Mouse (Mus musculus): ENCODE measurements at regions not wholly inside any gene's neighbourhood (a gene's known extent, or its start where the extent isn't known, plus 50 kb on each side); places are given as distances from the start of the nearest gene placed in this dataset.
"Not testable (repeated sequence)": the region's sequence is repeated elsewhere in the genome, so short reads cannot be mapped to it uniquely, and the experiment has no call there.

- no peak for DNase-seq (ENCODE audit: low spot score)
These were observed 631.6 kb downstream of the Rpia start for GRCm38 (mm10) chr6:70160442-70160841.

- DNase-seq (ENCODE audit: low spot score): not testable (repeated sequence)
These were observed 636.3 kb downstream of the Rpia start for GRCm38 (mm10) chr6:70155771-70156170.

- DNase-seq (ENCODE audit: low spot score): not testable (repeated sequence)
These were observed 640.8 kb downstream of the Rpia start for GRCm38 (mm10) chr6:70151098-70151838.

- no peak for DNase-seq (ENCODE audit: low spot score)
These were observed 645.0 kb downstream of the Rpia start for GRCm38 (mm10) chr6:70146986-70147385.

GRCm38 (mm10) chr6:70143341-70143740, 648.7 kb downstream of the Rpia start:
- not testable (repeated sequence) for DNase-seq (ENCODE audit: low spot score)

GRCm38 (mm10) chr6:70116811-70117210, 675.2 kb downstream of the Rpia start:
- no peak for DNase-seq (ENCODE audit: low spot score)

- no peak for DNase-seq (ENCODE audit: low spot score)
These were observed 680.1 kb downstream of the Rpia start for GRCm38 (mm10) chr6:70111892-70112291.

- DNase-seq (ENCODE audit: low spot score): not testable (repeated sequence)
These were observed 682.6 kb downstream of the Rpia start for GRCm38 (mm10) chr6:70109412-70109811.

GRCm38 (mm10) chr6:70103781-70104180, 688.3 kb downstream of the Rpia start:
- no peak for DNase-seq (ENCODE audit: low spot score)

- not testable (repeated sequence) for DNase-seq (ENCODE audit: low spot score)
These were observed 688.9 kb downstream of the Rpia start for GRCm38 (mm10) chr6:70103174-70103573.

- no peak for DNase-seq (ENCODE audit: low spot score)
These were observed 704.0 kb downstream of the Rpia start for GRCm38 (mm10) chr6:70088041-70088440.

- DNase-seq (ENCODE audit: low spot score): peak; percentile 2
These were observed 718.2 kb downstream of the Rpia start for GRCm38 (mm10) chr6:70073841-70074240.

GRCm38 (mm10) chr6:70072007-70072406, 720.0 kb downstream of the Rpia start:
- DNase-seq (ENCODE audit: low spot score): no peak

- DNase-seq (ENCODE audit: low spot score): no peak
These were observed 724.2 kb downstream of the Rpia start for GRCm38 (mm10) chr6:70067716-70068415.

- no peak for DNase-seq (ENCODE audit: low spot score)
These were observed 733.0 kb downstream of the Rpia start for GRCm38 (mm10) chr6:70059028-70059427.

GRCm38 (mm10) chr6:70058374-70058773, 733.7 kb downstream of the Rpia start:
- DNase-seq (ENCODE audit: low spot score): no peak

GRCm38 (mm10) chr6:70040894-70041293, 751.1 kb downstream of the Rpia start:
- no peak for DNase-seq (ENCODE audit: low spot score)

GRCm38 (mm10) chr6:70033674-70034073, 758.4 kb downstream of the Rpia start:
- no peak for DNase-seq (ENCODE audit: low spot score)

GRCm38 (mm10) chr6:70011555-70011954, 780.5 kb downstream of the Rpia start:
- DNase-seq (ENCODE audit: low spot score): no peak
